Mouse (Mus musculus) forebrain, embryonic 16.5 days (tissue): ENCODE results near the gene Zswim4. TPM values are rescaled to one million over a fixed set of nuclear protein-coding genes. Genes with fewer than 3 reads are reported as not detected.
A peak's percentile ranks its signal among the peaks of the same experiment; 100 is the strongest.

Experiments used
- ATAC-seq: fragments of 200-750 bp; cut with Nextera tagmentation; 2 replicates; pipeline ENCODE4 v1.8.0; 2017; ENCODE audit warnings: mild to moderate bottlenecking, moderate library complexity
- H3K27ac ChIP-seq: fragments of 300-500 bp; sonication (generic); 2 replicates; pipeline ENCODE4 v1.5.1; 2014; ENCODE audit warnings: low read length, control low read depth
- H3K27me3 ChIP-seq: fragments of 300-500 bp; sonication (generic); replicated peaks from 2 replicates; pipeline ENCODE4 v1.6.1; 2014; ENCODE audit warnings: low read length; ENCODE audit not compliant: control insufficient read depth, insufficient read depth
- H3K36me3 ChIP-seq: fragments of 300-500 bp; sonication (generic); 2 replicates; pipeline ENCODE4 v1.6.1; 2014; ENCODE audit not compliant: control insufficient read depth, insufficient read depth
- H3K4me1 ChIP-seq: fragments of 300-500 bp; sonication (generic); replicated peaks from 2 replicates; pipeline ENCODE4 v1.6.1; 2014; ENCODE audit warnings: low read length; ENCODE audit not compliant: control insufficient read depth, insufficient read depth
- H3K4me2 ChIP-seq: fragments of 300-500 bp; sonication (generic); 2 replicates; pipeline ENCODE4 v1.6.1; 2014; ENCODE audit warnings: mild to moderate bottlenecking, low read length, control low read depth
- H3K4me3 ChIP-seq: fragments of 300-500 bp; sonication (generic); replicated peaks from 2 replicates; pipeline ENCODE4 v1.5.1; 2014; ENCODE audit warnings: mild to moderate bottlenecking, low read length, control low read depth
- H3K9ac ChIP-seq: fragments of 300-500 bp; sonication (generic); replicated peaks from 2 replicates; pipeline ENCODE4 v1.6.1; 2014; ENCODE audit warnings: low read depth, low read length, control low read depth
- H3K9me3 ChIP-seq: fragments of 300-500 bp; sonication (generic); 2 replicates; pipeline ENCODE4 v1.6.1; 2016; ENCODE audit warnings: low read length; ENCODE audit not compliant: control insufficient read depth
- WGBS: fragments of 180-500 bp; shearing (Covaris S2); extraction: QIAGEN DNeasy Blood & Tissue Kit; methylation state at CpG from one replicate; pipeline ENCODE4 v1.1.7; 2014; 5-methylcytosine and 5-hydroxymethylcytosine counted together
- polyA plus RNA-seq: library from polyadenylated mRNA; unstranded; fragments of >200 nt; fragmentation: Nextera tagmentation; extraction: Ambion mirVana; gene quantifications from 2 replicates; pipeline ENCODE4 v1.2.1, GENCODE M21; 2015

Gene Zswim4
- polyA plus RNA-seq, 1 experiment from 2014 or later, result 40.1 TPM

- H3K36me3 ChIP-seq, result no peaks in the 10 kb centered on the region
- peak overlapping the region; percentile 75 for H3K27ac ChIP-seq
- peaks cover 36% of the 10 kb centered on the region for H3K4me1 ChIP-seq
- H3K27me3 ChIP-seq, result no peaks in the 10 kb centered on the region
- H3K4me2 ChIP-seq, result peak overlapping the region; percentile 76
- ATAC-seq, result peak; percentile 72
- H3K9ac ChIP-seq, result peak overlapping the region; percentile 54
- H3K9me3 ChIP-seq, result no peaks in the 10 kb centered on the region
- H3K4me3 ChIP-seq, result peak overlapping the region; percentile 61
- WGBS, result 2% methylated on average over 30 of the region's 30 CpGs
Observed at GRCm38 (mm10) chr8:84197922-84198774, 38.7 kb downstream of the Zswim4 start.

- H3K9ac ChIP-seq, result peak overlapping the region; percentile 54
- peak overlapping the region; percentile 76 for H3K4me2 ChIP-seq
- no peaks in the 10 kb centered on the region for H3K36me3 ChIP-seq
- peaks cover 39% of the 10 kb centered on the region for H3K4me1 ChIP-seq
- ATAC-seq, result peak; percentile 35
- H3K27ac ChIP-seq, result peak overlapping the region; percentile 75
- WGBS, result 2% methylated on average over 43 of the region's 43 CpGs
- no peaks in the 10 kb centered on the region for H3K9me3 ChIP-seq
- no peaks in the 10 kb centered on the region for H3K27me3 ChIP-seq
- H3K4me3 ChIP-seq, result peak overlapping the region; percentile 61
Observed at GRCm38 (mm10) chr8:84197141-84197921, 39.5 kb downstream of the Zswim4 start.

GRCm38 (mm10) chr8:84194224-84194743 is 42.6 kb downstream of the Zswim4 start:
- no peak for ATAC-seq
- Histone ChIP-seq H3K4me2 (no peak overlapping the region), H3K4me3 (no peak overlapping the region), H3K27ac (no peak overlapping the region), H3K36me3 (no peaks in the 10 kb centered on the region), H3K4me1 (peaks cover 31% of the 10 kb centered on the region), H3K9me3 (no peaks in the 10 kb centered on the region), H3K9ac (no peak overlapping the region), H3K27me3 (no peaks in the 10 kb centered on the region)
- WGBS, result 66% methylated on average over 3 of the region's 3 CpGs

- Histone ChIP-seq H3K4me3 (no peak overlapping the region), H3K36me3 (no peaks in the 10 kb centered on the region), H3K9me3 (no peaks in the 10 kb centered on the region), H3K9ac (no peak overlapping the region), H3K4me2 (no peak overlapping the region), H3K27me3 (no peaks in the 10 kb centered on the region), H3K27ac (no peak overlapping the region), H3K4me1 (peaks cover 27% of the 10 kb centered on the region)
- ATAC-seq, result no peak
- 82% methylated on average over 5 of the region's 5 CpGs for WGBS
Observed at GRCm38 (mm10) chr8:84193566-84193965, 43.3 kb downstream of the Zswim4 start.

- H3K4me3 ChIP-seq, result no peak overlapping the region
- no peak for ATAC-seq
- WGBS, result 80% methylated on average over 4 of the region's 4 CpGs
- H3K9me3 ChIP-seq, result no peaks in the 10 kb centered on the region
- H3K4me1 ChIP-seq, result peaks cover 23% of the 10 kb centered on the region
- H3K27ac ChIP-seq, result no peak overlapping the region
- H3K9ac ChIP-seq, result no peak overlapping the region
- H3K4me2 ChIP-seq, result no peak overlapping the region
- H3K27me3 ChIP-seq, result no peaks in the 10 kb centered on the region
- H3K36me3 ChIP-seq, result no peaks in the 10 kb centered on the region
Observed at GRCm38 (mm10) chr8:84193161-84193560, 43.7 kb downstream of the Zswim4 start.

GRCm38 (mm10) chr8:84192555-84192954 is 44.3 kb downstream of the Zswim4 start:
- H3K27ac ChIP-seq, result no peak overlapping the region
- WGBS, result 3% methylated on average over 33 of the region's 33 CpGs
- ATAC-seq, result peak; percentile 23; the same call in 1 of the 2 replicates
- peak overlapping the region; percentile 8; the same call in 1 of the 2 replicates for H3K4me3 ChIP-seq
- peaks cover 17% of the 10 kb centered on the region for H3K4me1 ChIP-seq
- H3K4me2 ChIP-seq, result peak overlapping the region; percentile 42
- H3K9ac ChIP-seq, result no peak overlapping the region
- H3K27me3 ChIP-seq, result no peaks in the 10 kb centered on the region
- H3K36me3 ChIP-seq, result no peaks in the 10 kb centered on the region
- H3K9me3 ChIP-seq, result no peaks in the 10 kb centered on the region

GRCm38 (mm10) chr8:84192023-84192422 is 44.8 kb downstream of the Zswim4 start:
- Histone ChIP-seq H3K27me3 (no peaks in the 10 kb centered on the region), H3K9ac (no peak overlapping the region), H3K27ac (peak overlapping the region; percentile 44; the same call in 1 of the 2 replicates), H3K4me1 (peaks cover 16% of the 10 kb centered on the region), H3K36me3 (no peaks in the 10 kb centered on the region), H3K9me3 (no peaks in the 10 kb centered on the region), H3K4me2 (peak overlapping the region; percentile 42), H3K4me3 (no peak overlapping the region)
- ATAC-seq, result peak; percentile 41; the same call in 1 of the 2 replicates
- WGBS, result 24% methylated on average over 13 of the region's 13 CpGs

GRCm38 (mm10) chr8:84190191-84190867 is 46.5 kb downstream of the Zswim4 start:
- no peak overlapping the region for H3K4me2 ChIP-seq
- ATAC-seq, result no peak
- 93% methylated on average over 7 of the region's 7 CpGs for WGBS

More at GRCm38 (mm10) chr8:84190191-84190867, 46.5 kb downstream of the Zswim4 start:
- no peak overlapping the region for H3K4me3 ChIP-seq
- no peaks in the 10 kb centered on the region for H3K27me3 ChIP-seq
- H3K36me3 ChIP-seq, result no peaks in the 10 kb centered on the region
- H3K4me1 ChIP-seq, result peaks cover 21% of the 10 kb centered on the region
- H3K9ac ChIP-seq, result no peak overlapping the region
- no peak overlapping the region for H3K27ac ChIP-seq
- no peaks in the 10 kb centered on the region for H3K9me3 ChIP-seq
